Mouse (Mus musculus) cortical plate, adult 2 months (tissue): Measurements from ENCODE around the gene Zfp865.

Experiments
- CTCF ChIP-seq: fragments of 200-500 bp; IDR thresholded peaks from 2 replicates; pipeline ENCODE4 v1.5.1; 2011; ENCODE audit warnings: mild to moderate bottlenecking, control low read depth, low read length; ENCODE audit not compliant: insufficient read depth; ENCODE audit errors: extremely low read depth
- POLR2A ChIP-seq: fragments of 200-500 bp; IDR thresholded peaks from 2 replicates; pipeline ENCODE4 v1.6.1; 2011; ENCODE audit warnings: mild to moderate bottlenecking, low read length, control low read depth; ENCODE audit not compliant: insufficient read depth; ENCODE audit errors: extremely low read depth

- TF ChIP-seq CTCF (no peak), POLR2A (no peak)
Observed at GRCm38 (mm10) chr7:5057804-5058203, 37.6 kb downstream of the Zfp865 start.
